Mouse (Mus musculus): ENCODE results near the gene 2700081O15Rik.

DNA sequence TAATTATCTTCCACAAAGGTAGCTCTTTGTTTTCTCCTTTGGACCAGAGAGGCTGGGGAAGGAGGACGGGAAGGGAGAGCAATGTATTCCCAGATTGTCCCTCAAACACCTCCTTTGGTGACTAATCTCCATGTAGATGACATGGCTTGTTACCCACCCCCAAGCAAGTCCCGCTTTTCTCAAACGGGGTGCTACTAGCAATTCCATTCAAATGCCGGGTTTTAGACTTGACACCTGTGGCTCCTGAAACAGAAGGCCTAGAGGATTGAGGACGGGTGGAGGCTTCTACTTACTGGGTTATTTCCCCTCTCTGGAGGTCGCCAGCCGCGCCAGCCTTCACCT lies 35.5 kb upstream of the 2700081O15Rik start:
- no peak for TF ChIP-seq GATA1 (IDR thresholded peaks at IDR 0.05; ENCODE audit: low read length)
- TF ChIP-seq TAL1 (IDR thresholded peaks at IDR 0.05; ENCODE audit: low read length): no peak

All from erythroblast, embryonic 14.5 days (primary cell).